Mouse (Mus musculus): ENCODE measurements around the gene Zfp219.

DNA sequence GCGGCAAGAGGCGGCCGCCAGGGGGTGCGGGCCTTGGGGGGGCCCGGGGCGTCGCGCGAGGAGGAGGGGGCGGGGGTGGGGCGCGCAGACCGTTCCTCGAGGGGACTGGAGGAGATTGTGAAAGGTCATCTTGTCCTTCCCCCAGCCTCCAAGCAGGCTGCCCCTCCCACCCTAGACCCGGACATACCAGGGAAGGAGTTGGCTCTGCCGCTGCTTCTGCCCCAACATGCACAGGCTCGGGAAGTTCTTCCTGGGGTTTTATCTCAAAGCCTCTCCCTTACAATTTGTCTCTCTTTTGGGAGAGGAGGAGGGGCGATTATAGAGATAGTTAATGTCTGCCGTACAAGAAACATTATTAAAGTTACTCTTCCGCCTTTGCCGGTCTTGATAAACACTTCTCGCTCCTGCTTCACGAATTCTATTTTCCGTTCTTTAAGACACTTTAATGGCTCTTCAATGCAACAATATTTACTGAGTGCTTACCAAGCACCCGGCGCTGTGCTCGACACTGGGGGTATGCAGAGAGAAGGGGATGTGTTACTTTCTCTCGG, 5.7 kb downstream of the Zfp219 start:
- TF ChIP-seq CTCF (IDR thresholded peaks at IDR 0.05; ENCODE audit: insufficient read depth, low read length) (no peak), POLR2A (IDR thresholded peaks at IDR 0.05; ENCODE audit: borderline replicate concordance, extremely low read depth, low read depth, low read length) (peak; percentile 75; the same call in 1 of the 2 replicates)
